Mouse (Mus musculus): ENCODE data around the gene Amigo3. TPM values are rescaled to one million over a fixed set of nuclear protein-coding genes. Genes with fewer than 3 reads are reported as not detected.

The Amigo3 gene
- total and polyA plus RNA-seq, 3 experiments, result 0.35 to 1.7 TPM; not detected in 1

DNA sequence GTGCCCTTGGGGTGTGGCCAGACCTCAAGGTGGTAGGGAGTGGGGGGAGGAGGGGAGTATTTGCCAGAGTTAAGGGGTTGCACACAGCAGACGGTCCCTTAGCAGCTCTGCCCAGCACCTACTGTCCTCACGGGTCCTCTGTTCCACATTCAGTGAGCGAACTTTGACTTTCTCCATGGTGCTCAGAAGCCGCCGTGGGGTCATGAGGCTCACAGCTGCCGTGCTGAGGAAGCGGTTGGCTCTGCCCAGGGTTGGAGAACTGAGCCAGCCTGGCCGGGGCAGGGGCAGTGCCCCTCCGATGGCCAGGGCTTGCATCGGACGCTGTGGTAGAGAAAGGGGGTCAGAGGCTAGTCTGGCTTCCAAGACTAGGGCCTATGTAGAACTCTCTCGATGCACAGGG lies 10.4 kb downstream of the Amigo3 start:
- Histone ChIP-seq H3K9me3 (replicated peaks) (no peaks in the 10 kb centered on the region), H3K4me3 (ENCODE audit: low read depth, low read length) (no peak overlapping the region), H3K4me1 (ENCODE audit: insufficient read depth, low read depth, low read length) (peaks cover 13% of the 10 kb centered on the region; the same call in 1 of the 2 replicates), H3K36me3 (replicated peaks) (peaks cover 100% of the 10 kb centered on the region), H3K27me3 (ENCODE audit: insufficient read depth, low read length) (no peaks in the 10 kb centered on the region)
- ATAC-seq (ENCODE audit: extremely low read depth, insufficient number of reproducible peaks, low FRiP score, poor library complexity, severe bottlenecking) (no peak), DNase-seq (ENCODE audit: low spot score) (no peak)
- TF ChIP-seq CTCF (IDR thresholded peaks at IDR 0.05; ENCODE audit: low read depth, low read length), result no peak
- TF ChIP-seq GATA1 (IDR thresholded peaks at IDR 0.05; ENCODE audit: borderline replicate concordance, low read length), result no peak
- TF ChIP-seq POLR2AphosphoS5 (IDR thresholded peaks at IDR 0.05; ENCODE audit: insufficient replicate concordance, low read depth, low read length), result no peak
- no peak for TF ChIP-seq GATA2 (IDR thresholded peaks at IDR 0.05; ENCODE audit: borderline replicate concordance, low read depth, low read length)
- TF ChIP-seq TAL1 (conservative IDR thresholded peaks at IDR 0.05; ENCODE audit: low read depth, low read length), result no peak

DNA sequence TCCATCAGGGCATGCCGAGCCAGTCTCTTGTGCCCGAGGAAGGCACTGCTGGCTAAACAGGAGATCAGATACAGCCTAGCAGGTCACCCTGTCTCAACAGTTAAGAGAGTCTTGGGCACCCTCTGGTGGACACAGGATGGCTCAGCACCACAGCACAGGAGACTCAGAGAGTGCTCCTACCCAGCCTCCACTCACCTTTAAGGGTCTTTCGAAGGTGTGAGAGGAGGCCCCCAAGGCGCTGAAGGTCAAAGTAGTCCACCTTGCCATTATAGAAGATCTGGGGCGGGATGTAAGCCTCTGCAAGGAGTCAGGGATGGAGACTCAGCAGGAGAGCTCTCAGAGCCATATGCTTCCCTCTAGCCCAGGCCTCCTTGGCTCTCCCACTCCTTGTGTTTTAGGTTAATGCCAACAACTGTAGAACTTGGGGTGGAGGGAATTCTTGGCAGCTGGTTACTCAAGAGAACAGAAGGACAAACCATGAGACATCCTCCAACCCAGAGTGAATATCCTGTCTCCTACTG lies 12.6 kb downstream of the Amigo3 start:
- ATAC-seq (ENCODE audit: extremely low read depth, insufficient number of reproducible peaks, low FRiP score, poor library complexity, severe bottlenecking) (no peak), DNase-seq (ENCODE audit: low spot score) (peak; percentile 68)
- TF ChIP-seq CTCF (IDR thresholded peaks at IDR 0.05; ENCODE audit: low read depth, low read length) (peak; percentile 29; the same call in 1 of the 2 replicates), TAL1 (conservative IDR thresholded peaks at IDR 0.05; ENCODE audit: low read depth, low read length) (no peak)
- Histone ChIP-seq H3K9me3 (replicated peaks) (no peaks in the 10 kb centered on the region), H3K4me3 (ENCODE audit: low read depth, low read length) (no peak overlapping the region), H3K27me3 (ENCODE audit: insufficient read depth, low read length) (no peaks in the 10 kb centered on the region), H3K4me1 (ENCODE audit: insufficient read depth, low read depth, low read length) (peaks cover 13% of the 10 kb centered on the region; the same call in 1 of the 2 replicates), H3K36me3 (replicated peaks) (peaks cover 100% of the 10 kb centered on the region)

DNA sequence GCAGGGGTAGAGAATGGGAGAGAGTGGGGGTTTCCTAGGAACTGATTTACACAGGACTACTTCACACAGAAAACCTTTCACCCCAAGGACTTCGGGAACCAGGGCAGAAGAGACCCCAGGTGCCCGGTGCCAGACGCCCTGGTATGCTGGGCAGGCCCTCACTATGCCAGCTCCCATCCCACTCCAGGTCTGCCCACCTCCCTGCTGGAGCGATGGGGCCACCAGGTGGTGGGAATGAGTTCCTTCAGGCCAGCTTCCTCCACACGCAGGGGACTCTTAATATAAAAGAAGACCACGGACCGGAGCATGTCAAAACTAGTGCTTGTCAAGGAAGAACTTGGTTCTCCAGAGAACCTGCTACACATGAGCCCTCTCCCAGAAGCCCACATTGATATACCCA lies 14.2 kb downstream of the Amigo3 start:
- Histone ChIP-seq H3K9me3 (replicated peaks) (no peaks in the 10 kb centered on the region), H3K27me3 (ENCODE audit: insufficient read depth, low read length) (no peaks in the 10 kb centered on the region), H3K4me1 (ENCODE audit: insufficient read depth, low read depth, low read length) (peaks cover 13% of the 10 kb centered on the region; the same call in 1 of the 2 replicates), H3K36me3 (replicated peaks) (peaks cover 100% of the 10 kb centered on the region), H3K4me3 (ENCODE audit: low read depth, low read length) (no peak overlapping the region)
- DNase-seq (ENCODE audit: low spot score) (no peak), ATAC-seq (ENCODE audit: extremely low read depth, insufficient number of reproducible peaks, low FRiP score, poor library complexity, severe bottlenecking) (no peak)
- TF ChIP-seq GATA1 (IDR thresholded peaks at IDR 0.05; ENCODE audit: borderline replicate concordance, low read length) (no peak), POLR2AphosphoS5 (IDR thresholded peaks at IDR 0.05; ENCODE audit: insufficient replicate concordance, low read depth, low read length) (no peak), TAL1 (conservative IDR thresholded peaks at IDR 0.05; ENCODE audit: low read depth, low read length) (no peak)

DNA sequence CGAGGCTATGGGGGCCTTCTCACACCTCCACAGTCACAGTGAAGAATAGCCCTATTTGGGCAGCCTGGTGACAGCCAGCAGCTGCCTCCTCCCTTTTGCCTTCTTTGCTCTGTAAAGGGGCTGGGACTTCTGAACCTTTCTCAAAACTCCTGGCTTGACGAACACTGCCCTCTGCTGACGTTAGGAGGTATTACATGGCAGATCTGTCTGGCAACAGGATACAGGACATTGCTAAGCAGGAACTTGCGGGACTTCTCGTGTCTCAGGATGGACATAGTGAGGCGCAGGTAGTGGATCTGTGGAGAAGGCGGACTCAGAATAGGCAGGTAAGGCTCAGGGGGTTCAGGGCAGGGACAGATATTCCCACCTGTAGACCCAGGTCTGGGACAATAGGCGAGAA lies 14.9 kb downstream of the Amigo3 start:
- TF ChIP-seq CTCF (IDR thresholded peaks at IDR 0.05; ENCODE audit: low read depth, low read length) (peak; percentile 99), GATA2 (IDR thresholded peaks at IDR 0.05; ENCODE audit: borderline replicate concordance, low read depth, low read length) (no peak)
- DNase-seq (ENCODE audit: low spot score), result peak; percentile 72
- Histone ChIP-seq H3K4me3 (ENCODE audit: low read depth, low read length) (no peak overlapping the region), H3K36me3 (replicated peaks) (peaks cover 100% of the 10 kb centered on the region), H3K4me1 (ENCODE audit: insufficient read depth, low read depth, low read length) (peaks cover 13% of the 10 kb centered on the region; the same call in 1 of the 2 replicates), H3K9me3 (replicated peaks) (no peaks in the 10 kb centered on the region), H3K27me3 (ENCODE audit: insufficient read depth, low read length) (no peaks in the 10 kb centered on the region)
- no peak for ATAC-seq (ENCODE audit: extremely low read depth, insufficient number of reproducible peaks, low FRiP score, poor library complexity, severe bottlenecking)

DNA sequence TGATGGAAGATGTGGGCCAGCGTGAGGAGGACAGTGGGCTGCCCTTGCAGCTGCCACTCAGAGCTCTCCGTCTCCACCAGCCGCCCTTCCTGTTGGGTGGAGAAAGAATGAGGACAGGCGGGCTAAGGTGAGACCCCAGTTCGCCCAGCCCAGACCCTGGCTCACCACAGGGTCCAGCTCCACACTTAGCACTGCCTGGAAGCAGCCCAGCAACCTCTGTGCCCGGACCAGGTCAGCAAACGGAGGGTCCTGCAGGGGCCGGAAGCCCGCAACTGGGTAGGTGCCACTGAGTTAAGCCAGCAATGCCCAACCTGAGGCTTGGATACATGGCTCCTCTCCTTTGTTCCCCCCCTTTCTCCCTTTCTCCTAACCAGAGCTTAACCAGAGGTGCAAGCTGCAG lies 16.0 kb downstream of the Amigo3 start:
- peaks cover 13% of the 10 kb centered on the region for H3K4me1 ChIP-seq (ENCODE audit: insufficient read depth, low read depth, low read length)
- H3K36me3 ChIP-seq (replicated peaks), result peaks cover 100% of the 10 kb centered on the region
- DNase-seq (ENCODE audit: low spot score) (no peak), ATAC-seq (ENCODE audit: extremely low read depth, insufficient number of reproducible peaks, low FRiP score, poor library complexity, severe bottlenecking) (no peak)
- H3K9me3 ChIP-seq (replicated peaks), result no peaks in the 10 kb centered on the region
- H3K27me3 ChIP-seq (ENCODE audit: insufficient read depth, low read length), result no peaks in the 10 kb centered on the region
- TF ChIP-seq TAL1 (conservative IDR thresholded peaks at IDR 0.05; ENCODE audit: low read depth, low read length) (no peak), GATA1 (IDR thresholded peaks at IDR 0.05; ENCODE audit: borderline replicate concordance, low read length) (no peak), GATA2 (IDR thresholded peaks at IDR 0.05; ENCODE audit: borderline replicate concordance, low read depth, low read length) (no peak), CTCF (IDR thresholded peaks at IDR 0.05; ENCODE audit: low read depth, low read length) (no peak), POLR2AphosphoS5 (IDR thresholded peaks at IDR 0.05; ENCODE audit: insufficient replicate concordance, low read depth, low read length) (no peak)
- no peak overlapping the region for H3K4me3 ChIP-seq (ENCODE audit: low read depth, low read length)

DNA sequence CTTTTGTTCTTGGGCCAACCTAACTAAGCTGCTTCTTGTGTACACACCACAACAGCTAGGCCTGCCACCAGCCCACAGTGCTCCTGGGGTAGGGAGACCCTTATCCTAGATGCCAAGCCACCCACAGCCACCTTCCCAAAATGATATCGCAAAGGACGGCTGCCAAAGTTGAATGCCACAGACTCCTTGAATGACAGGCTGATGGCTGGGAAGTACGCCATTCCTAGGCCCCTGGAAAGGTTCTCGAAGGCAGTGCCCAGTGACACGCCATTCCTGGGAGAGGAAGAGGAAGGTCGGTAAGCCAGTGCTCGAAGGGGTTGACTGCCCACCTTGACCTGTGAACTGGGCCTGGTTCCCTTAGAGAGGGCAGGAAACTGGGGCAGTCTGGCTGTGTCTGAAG lies 16.6 kb downstream of the Amigo3 start:
- peaks cover 98% of the 10 kb centered on the region for H3K36me3 ChIP-seq (replicated peaks)
- ATAC-seq (ENCODE audit: extremely low read depth, insufficient number of reproducible peaks, low FRiP score, poor library complexity, severe bottlenecking) (no peak), DNase-seq (ENCODE audit: low spot score) (no peak)
- H3K9me3 ChIP-seq (replicated peaks), result no peaks in the 10 kb centered on the region
- no peak overlapping the region for H3K4me3 ChIP-seq (ENCODE audit: low read depth, low read length)
- no peaks in the 10 kb centered on the region for H3K27me3 ChIP-seq (ENCODE audit: insufficient read depth, low read length)
- TF ChIP-seq GATA2 (IDR thresholded peaks at IDR 0.05; ENCODE audit: borderline replicate concordance, low read depth, low read length) (no peak), TAL1 (conservative IDR thresholded peaks at IDR 0.05; ENCODE audit: low read depth, low read length) (no peak), GATA1 (IDR thresholded peaks at IDR 0.05; ENCODE audit: borderline replicate concordance, low read length) (no peak), POLR2AphosphoS5 (IDR thresholded peaks at IDR 0.05; ENCODE audit: insufficient replicate concordance, low read depth, low read length) (no peak)
- peaks cover 13% of the 10 kb centered on the region for H3K4me1 ChIP-seq (ENCODE audit: insufficient read depth, low read depth, low read length)

DNA sequence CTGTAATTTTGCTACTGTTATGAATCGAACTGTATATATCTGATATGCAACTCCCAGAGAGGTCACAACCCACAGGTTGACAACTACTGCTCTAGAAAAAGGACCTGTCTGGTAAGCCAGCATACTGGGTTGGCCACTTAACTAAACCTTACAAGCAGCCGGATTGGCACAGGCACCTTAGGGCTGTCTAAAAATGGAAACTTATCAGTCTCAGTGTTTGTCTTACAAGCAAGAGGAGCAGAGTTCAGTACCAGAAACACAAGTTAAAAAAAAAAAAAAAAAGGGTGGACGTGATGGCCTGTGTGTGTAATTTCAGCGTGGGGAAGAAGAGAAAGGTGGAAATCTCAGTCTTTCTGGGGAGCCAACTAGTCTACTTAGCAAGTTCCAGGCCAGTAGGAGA lies 18.8 kb downstream of the Amigo3 start:
- Histone ChIP-seq H3K4me3 (ENCODE audit: low read depth, low read length) (no peak overlapping the region), H3K36me3 (replicated peaks) (peaks cover 90% of the 10 kb centered on the region), H3K27me3 (ENCODE audit: insufficient read depth, low read length) (no peaks in the 10 kb centered on the region), H3K4me1 (ENCODE audit: insufficient read depth, low read depth, low read length) (peaks cover 13% of the 10 kb centered on the region), H3K9me3 (replicated peaks) (no peaks in the 10 kb centered on the region)
- no peak for DNase-seq (ENCODE audit: low spot score)
- TF ChIP-seq GATA1 (IDR thresholded peaks at IDR 0.05; ENCODE audit: borderline replicate concordance, low read length) (no peak), GATA2 (IDR thresholded peaks at IDR 0.05; ENCODE audit: borderline replicate concordance, low read depth, low read length) (no peak), CTCF (IDR thresholded peaks at IDR 0.05; ENCODE audit: low read depth, low read length) (no peak), POLR2AphosphoS5 (IDR thresholded peaks at IDR 0.05; ENCODE audit: insufficient replicate concordance, low read depth, low read length) (no peak), TAL1 (conservative IDR thresholded peaks at IDR 0.05; ENCODE audit: low read depth, low read length) (no peak)
- no peak for ATAC-seq (ENCODE audit: extremely low read depth, insufficient number of reproducible peaks, low FRiP score, poor library complexity, severe bottlenecking)

Data from G1E (cell line).